Mouse (Mus musculus): ENCODE results near the gene Psmb9.
"Not testable (repeated sequence)": the region's sequence is repeated elsewhere in the genome, so short reads cannot be mapped to it uniquely, and the experiment has no call there.

The Psmb9 gene

DNA sequence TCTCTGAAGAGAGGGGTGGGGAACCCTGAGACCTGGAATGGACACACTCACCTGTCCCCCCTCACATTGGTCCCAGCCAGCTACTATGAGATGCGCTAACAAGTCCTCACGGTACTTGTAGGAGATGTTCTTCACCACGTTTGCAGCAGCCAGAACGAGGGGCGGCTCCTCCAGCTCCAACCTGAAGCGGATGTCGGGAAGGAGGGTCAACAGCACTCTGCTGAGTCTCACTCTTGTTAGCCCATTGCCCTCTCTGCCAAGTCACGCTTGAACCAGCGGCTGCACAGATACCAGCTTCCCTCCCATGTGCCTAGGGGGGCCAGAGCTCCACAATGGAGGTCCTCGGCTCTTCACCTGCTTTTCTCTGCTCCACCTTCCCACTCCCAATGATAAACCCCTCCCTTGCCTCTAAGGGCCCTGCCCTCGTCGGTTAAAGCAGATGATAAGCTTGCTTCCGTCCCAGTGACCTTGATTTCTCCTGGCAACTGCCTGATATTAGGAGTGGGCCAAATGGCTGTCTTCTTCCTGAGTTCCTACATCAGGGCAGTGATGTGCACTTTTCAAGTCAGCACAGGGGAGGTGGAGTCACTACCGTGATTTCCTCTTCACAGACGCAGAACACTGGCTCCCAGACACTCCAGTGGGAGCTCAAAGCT lies 3.9 kb downstream of the Psmb9 start:
- no peak for DNase-seq (ENCODE audit: low spot score in 2 of 2)

DNA sequence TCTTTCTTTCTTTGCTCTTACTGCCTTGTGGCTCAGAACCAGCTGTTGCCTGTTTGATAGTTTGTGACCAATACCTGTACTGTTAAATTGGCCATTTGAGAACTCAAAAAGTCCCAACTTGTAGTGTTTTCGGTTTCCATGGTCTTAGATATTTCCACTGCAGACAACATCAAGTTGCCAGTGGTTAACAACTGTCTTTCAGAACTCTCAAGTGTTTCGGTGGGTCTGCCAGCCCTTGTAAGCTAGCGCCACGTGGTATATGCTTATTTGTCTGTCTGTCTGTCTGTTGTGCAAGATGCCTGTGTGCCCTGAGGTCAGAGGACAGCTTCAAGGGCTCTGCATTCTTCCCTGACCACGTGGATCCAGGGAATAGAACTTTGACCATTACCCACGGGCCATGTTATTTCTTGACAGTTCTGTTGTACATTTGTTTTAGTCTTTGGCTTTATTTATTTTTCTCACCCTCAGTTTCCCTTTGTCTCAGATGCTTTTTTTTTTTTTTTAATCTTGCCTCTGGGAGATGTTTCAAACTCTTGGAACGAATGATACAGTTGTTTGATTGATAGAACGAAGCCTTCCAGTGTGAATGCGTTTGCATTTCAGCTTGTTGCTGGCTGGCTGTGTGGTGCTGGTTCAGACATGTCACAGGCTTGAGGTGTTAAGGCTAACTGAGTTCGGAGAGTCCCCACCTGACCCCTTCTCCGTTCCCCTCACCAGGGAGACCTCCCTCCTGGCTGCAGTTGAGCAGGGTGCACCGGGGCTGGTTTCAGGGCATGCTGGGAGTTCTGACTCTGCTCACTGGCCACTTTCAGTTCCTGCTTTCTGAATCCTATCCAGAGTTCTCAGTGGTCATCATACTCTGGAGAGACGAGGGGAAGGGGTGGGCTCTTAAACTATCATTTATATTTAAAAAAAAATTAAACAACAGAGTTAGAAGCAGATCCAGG lies 7.4 kb downstream of the Psmb9 start:
- DNase-seq (ENCODE audit: low spot score in 2 of 2) = no peak

DNA sequence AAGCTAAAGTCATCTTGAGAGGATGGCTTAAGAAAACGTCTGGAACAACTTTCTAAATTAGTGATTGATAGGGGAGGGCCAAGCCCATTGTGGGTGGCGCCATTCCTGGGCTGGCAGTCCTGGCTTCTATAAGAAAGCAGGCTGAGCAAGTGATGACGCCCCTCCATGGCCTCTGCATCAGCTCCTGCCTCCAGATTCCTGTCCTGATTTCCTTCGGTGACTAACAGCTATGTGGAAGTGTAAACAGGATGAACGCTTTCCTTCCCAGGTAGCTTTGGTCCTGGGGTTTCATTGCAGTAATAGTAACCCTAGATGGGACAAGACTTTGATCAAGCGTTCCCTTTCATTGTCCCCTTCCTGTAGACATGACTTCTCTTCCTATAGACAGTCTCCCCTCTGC lies 8.5 kb downstream of the Psmb9 start:
- DNase-seq (ENCODE audit: low spot score in 2 of 2) = no peak

DNA sequence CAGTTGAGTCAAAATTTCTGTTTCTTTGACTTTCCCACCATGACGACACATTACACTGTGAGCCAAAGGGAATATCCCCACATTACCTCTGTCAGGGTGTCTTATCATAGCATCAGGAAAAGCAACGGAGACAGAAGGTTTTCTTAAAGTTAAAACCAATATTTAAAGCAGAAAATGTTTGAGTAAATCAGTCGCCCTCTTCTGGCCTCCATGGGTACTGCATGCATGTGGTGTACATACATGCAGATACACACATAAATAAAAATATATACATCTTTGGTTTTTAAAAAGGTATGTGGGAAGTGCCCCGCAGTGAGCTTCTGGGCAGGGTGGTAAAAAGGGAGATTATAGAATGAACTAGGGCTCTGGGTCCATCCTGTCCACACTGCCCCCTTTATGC lies 10.4 kb downstream of the Psmb9 start:
- DNase-seq (ENCODE audit: low spot score in 2 of 2) = no peak

DNA sequence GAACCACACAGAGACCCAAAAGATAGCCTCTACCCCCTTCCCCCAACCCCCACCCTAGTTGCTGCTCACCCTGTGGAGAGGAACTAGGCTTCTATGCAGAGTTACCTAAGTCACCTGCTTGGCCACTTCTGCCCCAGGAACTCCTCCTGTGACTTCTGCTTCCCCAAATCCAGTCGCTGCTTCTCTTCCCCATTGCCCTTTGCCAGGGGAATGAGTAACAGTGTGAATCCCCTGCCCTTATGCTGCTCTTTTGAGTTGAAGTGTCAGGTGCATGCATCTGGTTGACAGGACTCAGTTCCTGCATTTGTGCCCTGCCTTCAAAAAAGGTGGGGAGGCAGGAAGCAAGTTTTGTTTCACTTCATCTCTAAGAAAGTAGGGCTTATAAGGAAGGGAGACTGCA lies 13.5 kb downstream of the Psmb9 start:
- DNase-seq (ENCODE audit: low spot score in 2 of 2) = no peak

DNA sequence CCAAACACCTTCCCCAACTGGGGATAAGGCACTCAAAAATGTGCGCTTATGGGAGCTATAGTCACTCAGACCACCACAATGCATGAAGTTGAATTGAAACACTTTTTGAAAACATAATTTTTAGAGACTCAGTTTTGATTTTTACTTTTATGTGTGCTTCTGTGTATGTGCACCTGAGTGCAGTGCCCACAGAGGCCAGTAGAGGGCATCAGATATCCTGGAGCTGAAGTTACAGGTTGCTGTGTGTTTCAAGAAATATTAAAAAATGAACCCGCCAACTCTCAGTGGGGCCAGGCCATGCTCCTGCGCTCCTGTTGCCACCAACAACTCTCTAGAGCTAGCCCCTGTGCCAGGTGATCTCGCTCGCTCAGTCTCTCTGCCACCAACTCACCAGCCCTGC lies 15.0 kb downstream of the Psmb9 start:
- no peak for DNase-seq (ENCODE audit: low spot score in 2 of 2)

DNA sequence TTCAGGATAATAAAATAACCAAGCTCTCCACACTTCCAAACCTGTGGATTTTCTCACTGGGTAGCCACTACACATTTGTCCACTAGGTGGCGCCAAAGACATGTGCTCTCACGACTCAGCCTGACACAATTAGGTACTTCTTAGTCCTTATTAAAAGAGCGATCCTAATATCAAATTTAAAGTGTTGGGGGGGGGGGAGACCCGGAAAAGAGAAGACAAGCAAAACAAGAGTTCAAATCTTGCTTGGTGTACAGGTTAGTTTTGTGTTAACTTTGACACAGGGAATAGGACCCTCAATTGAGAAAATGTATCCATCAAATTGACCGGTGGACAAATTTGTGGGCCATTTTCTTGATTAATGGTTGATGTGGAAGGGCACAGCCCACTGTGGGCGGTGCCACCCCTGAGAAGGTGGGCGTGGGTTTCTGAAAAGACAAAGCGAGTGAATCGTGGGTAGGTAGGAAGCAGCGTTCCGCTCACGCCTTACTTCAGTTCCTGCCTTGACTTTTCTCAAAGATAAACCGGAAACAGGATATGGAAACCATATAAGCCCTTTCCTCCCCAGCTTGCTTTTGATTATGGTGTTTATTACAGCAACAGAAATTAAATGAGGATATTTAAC lies 16.6 kb downstream of the Psmb9 start:
- DNase-seq (ENCODE audit: low spot score in 2 of 2) = peak; percentile 61 to 71

DNA sequence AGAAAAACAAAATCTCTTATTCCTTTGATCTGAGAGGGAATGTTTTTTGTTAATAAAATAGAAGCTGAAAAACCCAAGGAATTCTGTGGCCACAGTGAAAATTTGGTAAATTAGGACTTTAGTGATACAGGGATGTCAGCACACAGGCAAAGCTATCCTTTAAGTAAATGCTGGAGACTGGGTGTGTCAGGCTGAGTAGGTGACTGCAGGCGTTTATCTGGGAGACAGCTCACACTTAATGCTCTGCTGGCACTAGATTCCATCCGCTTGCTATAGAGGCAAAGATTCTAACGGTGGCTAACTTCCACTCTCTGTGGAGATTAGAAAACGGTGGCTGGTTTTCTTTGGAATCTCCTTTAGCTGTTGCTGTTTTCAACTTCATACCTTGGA lies 17.1 kb downstream of the Psmb9 start:
- DNase-seq (ENCODE audit: low spot score in 2 of 2) = no peak

DNA sequence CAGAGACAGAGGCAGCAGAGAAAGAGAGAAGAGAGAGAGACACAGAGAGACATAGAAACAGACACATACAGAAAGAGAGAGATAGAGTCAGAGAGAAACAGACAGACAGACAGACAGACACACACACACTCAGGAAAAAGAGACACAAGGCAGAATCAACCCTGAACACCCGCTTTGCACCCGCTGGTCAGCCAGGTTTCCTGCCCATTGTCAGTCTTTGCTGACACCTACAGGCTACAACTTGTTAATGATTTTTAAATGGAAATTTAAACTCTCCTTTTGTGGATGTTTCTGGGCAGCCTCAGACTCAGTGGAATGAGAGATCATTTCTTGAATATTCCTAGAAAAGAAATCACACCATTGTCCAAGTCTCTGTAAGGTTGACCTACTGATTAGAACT lies 18.3 kb downstream of the Psmb9 start:
- no peak for DNase-seq (ENCODE audit: low spot score in 2 of 2)

DNA sequence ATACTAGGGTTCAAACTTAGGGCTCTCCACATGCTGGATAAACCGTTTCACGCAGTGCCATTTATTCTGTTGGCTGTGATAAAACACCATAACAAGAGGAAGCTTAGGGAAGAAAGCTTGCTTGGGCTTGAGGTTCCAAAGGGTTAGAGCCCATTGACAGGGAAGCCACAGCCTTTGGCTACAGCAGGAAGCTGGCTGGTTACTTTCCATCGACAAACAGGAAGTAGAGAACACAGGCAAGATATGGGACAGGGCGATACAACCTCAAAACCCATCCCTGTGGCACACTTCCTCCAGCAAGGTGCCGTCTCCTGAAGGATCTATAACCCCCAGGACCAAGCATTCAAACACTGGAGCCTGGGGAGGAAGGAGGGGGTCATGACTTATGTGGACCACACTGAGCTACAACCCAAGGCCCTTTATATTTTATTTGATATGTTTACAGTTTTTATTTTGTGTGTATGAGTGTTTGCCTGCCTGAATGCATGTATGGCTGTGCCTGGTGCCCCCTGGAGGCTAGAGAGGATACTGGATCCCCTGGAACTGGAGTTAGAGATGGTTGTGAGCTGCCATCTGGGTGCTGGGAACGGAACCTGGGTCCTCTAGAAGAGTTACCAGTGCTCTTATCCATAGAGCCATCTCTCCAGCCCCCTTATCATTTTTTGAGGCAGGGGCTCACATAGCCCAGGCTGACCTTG lies 22.4 kb downstream of the Psmb9 start:
- DNase-seq (ENCODE audit: low spot score in 2 of 2) = no peak

DNA sequence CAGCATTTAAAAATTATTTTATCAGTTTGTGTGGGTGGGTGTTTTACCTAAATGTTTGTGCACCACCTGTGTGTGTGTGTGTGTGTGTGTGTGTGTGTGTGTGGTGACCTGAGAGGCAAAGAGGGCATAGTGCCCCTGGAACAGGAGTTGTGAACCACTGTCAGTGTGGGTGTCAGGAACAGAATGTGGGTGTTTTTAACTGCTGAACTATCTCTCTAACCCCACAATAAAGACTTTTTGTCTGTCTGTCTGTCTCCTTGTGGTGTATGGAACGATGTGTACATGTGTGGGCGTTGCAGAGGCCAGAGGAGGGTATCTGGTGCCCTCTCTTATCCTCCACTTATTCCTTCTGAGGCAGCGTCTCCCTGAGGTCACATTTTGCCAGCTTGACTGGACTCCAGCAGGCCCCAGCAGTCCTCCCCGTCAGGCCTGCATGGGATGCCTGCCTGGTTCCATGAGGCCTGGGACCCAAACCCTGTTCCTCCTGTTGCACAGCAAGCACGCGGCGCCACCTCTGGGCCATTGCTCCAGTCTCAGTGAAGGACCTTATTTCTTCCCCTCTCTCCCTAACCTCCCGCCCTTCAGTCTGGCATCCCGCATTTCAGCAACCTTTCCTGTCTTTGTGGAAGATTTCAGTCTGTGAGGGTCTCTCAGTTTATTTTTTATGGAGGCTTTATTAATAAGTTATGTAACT lies 23.2 kb downstream of the Psmb9 start:
- no peak for DNase-seq (ENCODE audit: low spot score in 2 of 2)

DNA sequence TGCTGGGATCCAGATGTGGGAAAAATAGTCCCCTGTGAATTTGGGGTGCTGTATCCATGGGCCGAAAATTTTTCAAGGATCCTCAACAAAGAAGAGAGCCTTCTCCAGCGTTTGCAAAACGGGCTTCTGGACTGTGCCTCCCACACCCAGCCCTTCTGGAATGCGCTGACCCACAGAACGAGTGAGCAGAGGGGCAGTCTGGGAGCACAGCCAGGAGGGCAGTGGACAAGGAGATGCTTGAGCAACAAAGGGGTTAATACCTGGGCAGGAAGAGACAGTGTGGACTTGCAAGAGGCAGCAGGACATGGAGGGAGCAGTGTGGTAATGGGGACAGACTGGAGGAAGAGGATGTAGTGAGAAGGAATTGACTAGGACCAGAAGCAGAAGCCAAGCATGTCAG lies 32.0 kb downstream of the Psmb9 start:
- no peak for DNase-seq (ENCODE audit: low spot score in 2 of 2)

DNA sequence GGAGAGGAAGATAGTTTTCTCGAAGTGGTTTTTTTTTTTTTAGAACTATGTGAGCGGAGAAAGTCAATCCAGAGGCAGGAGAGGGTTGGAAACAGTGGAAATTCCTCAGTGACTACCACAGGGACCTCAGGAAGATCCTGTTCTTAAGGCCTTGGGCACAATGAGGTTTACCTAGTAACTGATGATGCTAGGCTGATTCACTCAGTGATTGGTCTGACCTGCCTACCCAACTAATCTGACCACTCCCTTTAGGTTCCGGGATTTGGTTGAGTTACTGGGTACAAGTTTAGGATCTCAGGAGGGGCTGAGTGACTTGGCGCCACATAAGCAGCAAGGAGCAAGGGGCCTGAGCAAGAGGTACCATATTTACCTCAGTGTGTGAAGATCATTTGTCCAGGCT lies 34.6 kb downstream of the Psmb9 start, which contains the start of gene H2-DMb1:
Gene H2-DMb1, plus strand, starts transcription at position 150 of the 400 bp plus-strand sequence.
- DNase-seq (ENCODE audit: low spot score in 2 of 2) = peak in 1 of 2 experiments; percentile 31

DNA sequence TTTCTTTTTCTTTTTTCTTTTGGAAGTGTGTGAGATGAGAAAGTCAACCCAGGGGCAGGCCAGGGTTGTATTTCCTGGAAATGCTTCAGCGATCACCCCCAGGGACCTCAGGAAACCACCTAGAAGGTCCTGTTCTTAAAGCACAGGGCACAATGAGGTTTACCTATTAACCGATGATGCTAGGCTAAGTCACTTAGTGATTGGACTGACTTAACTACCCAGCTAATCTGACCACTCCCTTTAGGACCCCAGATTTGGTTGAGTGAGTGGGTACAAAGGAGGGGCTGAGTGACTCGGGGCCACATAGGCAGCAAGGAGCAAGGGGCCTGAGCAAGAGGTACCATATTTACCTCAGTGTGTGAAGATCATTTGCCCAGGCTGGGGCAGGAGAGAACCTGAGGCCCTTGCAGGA lies 42.6 kb downstream of the Psmb9 start:
- DNase-seq (ENCODE audit: low spot score in 2 of 2) = no peak

DNA sequence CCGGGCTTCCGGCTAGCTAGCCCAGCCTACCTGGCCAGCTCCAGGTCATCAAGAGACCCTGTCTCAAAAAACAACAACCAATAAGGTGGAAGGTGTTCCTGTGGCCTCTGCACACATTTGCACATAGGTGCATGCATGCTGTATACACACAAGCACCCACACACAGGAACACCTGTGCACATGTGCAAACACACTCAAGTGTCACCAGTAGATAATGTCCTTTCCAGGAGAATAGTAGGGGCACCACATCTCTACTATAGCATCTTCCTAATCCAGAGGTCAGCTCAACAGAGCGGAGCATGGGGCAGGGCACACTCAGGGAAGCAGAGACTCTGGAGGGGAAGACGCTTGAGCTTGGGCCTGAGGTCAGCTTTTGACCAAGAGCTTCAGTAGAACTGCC lies 43.3 kb downstream of the Psmb9 start:
- DNase-seq (ENCODE audit: low spot score in 2 of 2) = not testable (repeated sequence)

DNA sequence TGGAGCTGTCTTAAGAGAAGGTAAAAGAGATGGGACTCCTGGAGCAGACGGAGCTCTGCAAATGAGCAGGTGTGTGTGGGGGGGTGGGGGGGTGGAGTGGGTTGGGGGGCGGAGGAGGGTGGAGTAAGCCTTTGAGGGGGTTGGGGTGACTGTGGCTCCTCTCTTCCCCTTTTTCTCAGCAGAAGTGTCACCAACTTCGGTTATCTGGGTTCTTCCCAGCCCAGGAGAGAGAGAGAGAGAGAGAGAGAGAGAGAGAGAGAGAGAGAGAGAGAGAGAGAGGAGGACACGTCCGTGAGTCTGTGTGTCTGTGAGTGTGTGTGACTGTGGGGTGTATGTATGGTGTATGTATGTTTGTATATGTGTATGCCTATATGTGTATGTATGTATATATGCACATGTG lies 44.1 kb downstream of the Psmb9 start:
- no peak for DNase-seq (ENCODE audit: low spot score in 2 of 2)

DNA sequence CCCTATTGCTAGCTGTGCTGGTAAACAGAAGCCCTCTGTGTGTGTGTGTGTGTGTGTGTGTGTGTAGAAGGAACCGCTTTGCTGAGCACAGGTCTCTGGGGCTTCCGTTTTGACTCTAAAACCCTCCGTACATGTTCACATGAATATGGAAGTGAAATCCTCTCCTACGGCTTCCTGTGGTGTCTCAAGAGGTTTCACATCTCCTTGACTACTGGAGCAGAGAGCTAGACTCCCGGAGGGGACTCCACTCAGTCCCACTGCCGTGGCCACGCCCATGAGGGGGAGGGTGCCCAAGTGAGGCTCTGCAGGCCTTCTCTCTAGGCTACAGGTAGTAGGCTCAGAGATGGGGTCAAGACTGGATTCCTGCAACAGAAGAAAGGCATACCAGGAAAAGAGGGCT lies 44.5 kb downstream of the Psmb9 start, which contains the start of gene H2-DMb2:
Gene H2-DMb2, plus strand, starts transcription at position 275 of the 400 bp plus-strand sequence.
- no peak for DNase-seq (ENCODE audit: low spot score in 2 of 2)

DNA sequence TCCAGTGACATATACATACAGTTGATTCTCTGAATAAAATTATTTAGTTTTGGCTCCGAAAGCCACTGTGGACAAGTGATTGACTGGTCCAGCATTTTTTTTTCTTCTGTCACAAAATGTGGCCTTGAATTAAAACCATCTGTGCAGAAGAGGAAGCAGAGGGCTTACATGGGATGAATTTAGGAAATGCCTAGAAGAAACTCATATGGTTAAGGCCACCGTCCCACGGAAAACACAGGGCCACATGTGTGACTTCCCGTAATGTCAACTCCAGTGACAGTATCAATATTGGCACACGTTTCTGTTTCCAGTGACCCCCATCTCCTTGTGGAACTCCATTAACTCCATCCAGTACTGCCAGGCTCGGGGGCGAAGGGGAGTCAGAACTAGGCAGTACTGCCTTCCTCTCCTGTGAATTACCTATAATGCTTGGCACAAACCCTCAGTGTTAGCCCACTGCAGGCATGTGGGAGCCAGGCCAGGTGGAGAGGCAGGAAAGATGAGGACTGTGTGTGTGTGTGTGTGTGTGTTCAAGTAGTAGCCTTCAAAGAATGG lies 45.0 kb downstream of the Psmb9 start:
- no peak for DNase-seq (ENCODE audit: low spot score in 2 of 2)

DNA sequence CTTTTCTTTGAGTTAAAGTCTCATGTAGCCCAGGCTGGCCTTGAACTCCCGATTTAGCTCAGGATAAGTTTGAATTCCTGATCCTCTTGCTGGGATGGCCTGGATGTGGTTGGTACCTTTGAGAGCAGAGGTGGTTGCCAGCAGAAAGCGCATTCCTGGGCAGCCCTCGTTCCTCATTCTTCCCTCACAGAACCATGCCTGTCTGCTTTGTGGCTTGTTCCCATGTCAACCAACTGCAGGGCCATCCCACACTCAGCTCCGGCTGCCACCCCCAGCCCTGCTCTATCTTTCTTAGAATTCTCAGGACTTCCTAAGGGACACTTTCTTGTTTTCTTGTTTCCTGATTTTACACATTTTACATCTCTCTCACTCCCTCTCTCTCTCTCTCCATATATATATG lies 46.1 kb downstream of the Psmb9 start:
- no peak for DNase-seq (ENCODE audit: low spot score in 2 of 2)

DNA sequence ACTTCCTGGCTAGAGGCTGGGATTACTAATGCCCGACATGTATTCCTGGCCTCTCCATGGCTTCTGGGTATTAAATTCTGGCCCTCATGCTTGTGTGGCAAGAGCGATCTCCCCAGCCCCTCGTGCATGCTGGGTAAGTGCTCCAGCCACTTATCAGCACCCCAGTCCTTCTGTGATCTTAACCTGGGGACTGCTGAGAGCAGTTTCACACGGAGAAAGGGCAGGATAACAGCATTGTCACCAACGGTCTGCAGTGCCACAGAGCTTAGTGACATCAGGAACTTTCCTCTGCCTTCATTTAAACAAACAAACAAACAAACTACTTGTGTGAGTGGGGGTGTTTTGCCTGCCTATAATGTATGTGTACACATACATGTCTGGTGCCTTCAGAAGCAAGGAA lies 47.3 kb downstream of the Psmb9 start:
- DNase-seq (ENCODE audit: low spot score in 2 of 2) = no peak

DNA sequence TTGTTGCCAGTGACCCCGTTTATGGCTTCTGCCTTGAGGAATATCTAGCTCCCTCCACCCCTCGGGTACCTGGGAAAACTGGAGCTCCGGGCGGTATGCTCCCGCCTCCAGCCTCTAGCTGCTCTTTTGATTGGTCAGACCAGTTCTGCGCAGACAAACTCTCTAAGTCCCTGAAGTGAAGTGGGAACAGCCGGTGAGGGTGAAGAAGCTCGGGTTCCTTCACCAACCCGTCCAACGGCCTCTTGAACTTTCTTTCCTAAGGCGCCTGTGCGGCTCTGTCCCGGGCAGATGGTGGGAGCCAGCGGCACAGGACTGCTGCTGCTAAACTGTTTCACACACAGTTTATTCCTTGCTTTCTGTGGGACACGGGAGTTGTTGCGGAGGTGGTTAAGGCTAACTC lies 48.1 kb downstream of the Psmb9 start:
- DNase-seq (ENCODE audit: low spot score in 2 of 2) = peak in 1 of 2 experiments; percentile 37

Measured in urinary bladder, adult 18-20 months (tissue).